In the genomic region with DNA sequence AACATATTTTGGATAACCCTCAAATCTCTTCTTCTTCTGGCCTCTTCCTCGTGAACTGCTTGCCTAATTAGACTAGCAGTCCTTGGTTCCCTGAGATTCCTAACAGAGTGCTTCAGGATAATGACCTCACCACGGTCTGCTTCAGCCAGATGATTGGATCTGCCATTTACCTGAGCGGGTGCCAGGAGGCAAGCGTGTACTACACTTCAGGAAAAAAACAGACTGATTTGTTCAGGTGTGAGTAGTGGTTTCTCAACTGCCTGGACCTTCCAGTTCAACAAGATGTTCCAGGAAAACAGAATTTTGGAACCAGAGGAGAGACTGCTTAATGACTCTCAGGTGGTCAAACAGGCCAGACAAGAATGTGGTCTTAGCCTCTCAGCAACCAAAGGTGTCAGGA, we compare ENCODE assay signal across 27 mouse cellular contexts.
DNase-seq lines count a peak whose midpoint lies in the region; ATAC-seq lines count a peak whose summit lies in the region.
"Had no signal": no experiment of that assay in that cellular context is flagged by ENCODE, and none has a peak within 500 bp of the region (broad histone marks: within the 10 kb centered on the region; RNA-seq: fewer than 3 reads in every experiment).

No protein-coding gene starts in this region.

- H3K9ac ChIP-seq in embryonic facial prominence, embryonic 14.5 days (ENCODE audit: low read depth, low read length): no peak overlapping the region
- H3K9ac ChIP-seq in hindbrain, embryonic 12.5 days: no peak overlapping the region
- H3K9ac ChIP-seq: heart, embryonic 13.5 days; hindbrain, embryonic 13.5 days; kidney, embryonic 15.5 days; limb, embryonic 15.5 days; liver, embryonic 14.5 days; neural tube, embryonic 15.5 days had no signal

- 45% methylated on average over 4 of the region's 4 CpGs for WGBS in embryonic facial prominence, embryonic 14.5 days
- whole genome bisulfite sequencing in hindbrain, embryonic 12.5 days: 84% methylated on average over 4 of the region's 4 CpGs

- peaks cover 4% of the 10 kb centered on the region; the same call in 1 of the 2 replicates for H3K4me1 ChIP-seq in embryonic facial prominence, embryonic 14.5 days (ENCODE audit: control insufficient read depth, insufficient read depth, low read length)
- H3K4me1 ChIP-seq in hindbrain, embryonic 12.5 days: no peaks in the 10 kb centered on the region
- H3K4me1 ChIP-seq: heart, embryonic 13.5 days; hindbrain, embryonic 13.5 days; kidney, embryonic 15.5 days; limb, embryonic 15.5 days; neural tube, embryonic 15.5 days had no signal

- no peak overlapping the region for H3K27ac ChIP-seq in embryonic facial prominence, embryonic 14.5 days (replicated peaks; ENCODE audit: low read depth, low read length)
- H3K27ac ChIP-seq in hindbrain, embryonic 12.5 days: no peak overlapping the region
- H3K27ac ChIP-seq: heart, adult 2 months; heart, embryonic 13.5 days; hindbrain, embryonic 13.5 days; kidney, embryonic 15.5 days; limb, embryonic 15.5 days; liver, embryonic 14.5 days; neural tube, embryonic 15.5 days; stomach, postnatal 0 days had no signal

- H3K36me3 ChIP-seq in embryonic facial prominence, embryonic 14.5 days (ENCODE audit: control insufficient read depth, insufficient read depth, low read length): no peaks in the 10 kb centered on the region
- H3K36me3 ChIP-seq in hindbrain, embryonic 12.5 days: no peaks in the 10 kb centered on the region
- H3K36me3 ChIP-seq: heart, embryonic 13.5 days; hindbrain, embryonic 13.5 days; kidney, embryonic 15.5 days; limb, embryonic 15.5 days; neural tube, embryonic 15.5 days had no signal

- H3K4me2 ChIP-seq in embryonic facial prominence, embryonic 14.5 days (ENCODE audit: low read depth, low read length): no peak overlapping the region
- no peak overlapping the region for H3K4me2 ChIP-seq in hindbrain, embryonic 12.5 days (replicated peaks)
- H3K4me2 ChIP-seq: heart, embryonic 13.5 days; hindbrain, embryonic 13.5 days; kidney, embryonic 15.5 days; limb, embryonic 15.5 days; midbrain, embryonic 11.5 days; neural tube, embryonic 15.5 days had no signal

- peaks cover 3% of the 10 kb centered on the region; the same call in 1 of the 2 replicates for H3K27me3 ChIP-seq in embryonic facial prominence, embryonic 14.5 days (replicated peaks; ENCODE audit: control insufficient read depth, insufficient read depth, low read length)
- peaks cover 22% of the 10 kb centered on the region for H3K27me3 ChIP-seq in hindbrain, embryonic 12.5 days

- ATAC-seq in embryonic facial prominence, embryonic 14.5 days (ENCODE audit: low read depth): peak; percentile 68; the same call in 1 of the 2 replicates
- no peak for ATAC-seq in hindbrain, embryonic 12.5 days (ENCODE audit: low FRiP score)
- ATAC-seq: forebrain, embryonic 16.5 days had no signal

- DNase-seq in embryo, embryonic 9.5 days (ENCODE audit: extremely low spot score): peak; percentile 6
- DNase-seq in embryo, embryonic 10.5 days (ENCODE audit: low spot score): no peak
- DNase-seq in embryonic facial prominence, embryonic 14.5 days (ENCODE audit: low spot score): peak; percentile 69
- peak; percentile 79 to 86 for DNase-seq in lung, adult 18-20 months
- DNase-seq in lung, postnatal 10 days: peak; percentile 59
- no peak for DNase-seq in cerebellum, postnatal 25 days
- no peak for DNase-seq in adrenal gland, adult 8-10 months
- DNase-seq: cerebellum, adult 18-20 months; cerebellum, postnatal 14 days; gastrocnemius, postnatal 25 days; heart, adult 2 months; heart, postnatal 14 days; kidney, adult 11 months; kidney, postnatal 4 days; right cerebral cortex, adult 18-20 months; thymus, adult 2 months; thymus, postnatal 4 days had no signal

- no peaks in the 10 kb centered on the region for H3K9me3 ChIP-seq in embryonic facial prominence, embryonic 14.5 days (ENCODE audit: control insufficient read depth, low read length)
- H3K9me3 ChIP-seq in hindbrain, embryonic 12.5 days (replicated peaks): no peaks in the 10 kb centered on the region
- H3K9me3 ChIP-seq: heart, embryonic 13.5 days; hindbrain, embryonic 13.5 days; kidney, embryonic 15.5 days; limb, embryonic 15.5 days; neural tube, embryonic 15.5 days had no signal

- no peak overlapping the region for H3K4me3 ChIP-seq in embryonic facial prominence, embryonic 14.5 days (ENCODE audit: low read depth, low read length)
- H3K4me3 ChIP-seq in hindbrain, embryonic 12.5 days: no peak overlapping the region
- H3K4me3 ChIP-seq: heart, adult 2 months; heart, embryonic 13.5 days; hindbrain, embryonic 13.5 days; kidney, embryonic 15.5 days; limb, embryonic 15.5 days; neural tube, embryonic 15.5 days had no signal

Comparison
In these comparisons a context has a peak if more than half of its experiments do, and no peak if none do; other contexts are left out.
1. DNase-seq: peak in embryo, embryonic 9.5 days (single experiment), embryonic facial prominence, embryonic 14.5 days (single experiment), lung, adult 18-20 months (2 of 2) and lung, postnatal 10 days (single experiment); none in embryo, embryonic 10.5 days (single experiment), cerebellum, postnatal 25 days (0 of 2) and adrenal gland, adult 8-10 months (single experiment).